Mouse (Mus musculus) hindbrain, embryonic 14.5 days (tissue): ENCODE measurements at regions not wholly inside any gene's neighbourhood (a gene's known extent, or its start where the extent isn't known, plus 50 kb on each side); places are given as distances from the start of the nearest gene placed in this dataset.

Experiments used
- ATAC-seq: fragments of 200-750 bp; cut with Nextera tagmentation; 2 replicates; pipeline ENCODE4 v1.8.0; 2017; ENCODE audit warnings: moderate number of reproducible peaks, mild to moderate bottlenecking, moderate TSS enrichment, moderate library complexity; ENCODE audit not compliant: low FRiP score
- DNase-seq: peaks from one replicate; pipeline ENCODE4 v3.0.0-alpha.2; 2015; ENCODE audit warnings: low spot score
- H3K27ac ChIP-seq: fragments of 300-500 bp; sonication (generic); 2 replicates; pipeline ENCODE4 v1.5.1; 2014; ENCODE audit warnings: mild to moderate bottlenecking, moderate library complexity
- H3K27me3 ChIP-seq: fragments of 300-500 bp; sonication (generic); 2 replicates; pipeline ENCODE4 v1.6.1; 2014; ENCODE audit warnings: mild to moderate bottlenecking, low read length, mixed read lengths; ENCODE audit not compliant: control insufficient read depth, insufficient read depth
- H3K36me3 ChIP-seq: fragments of 300-500 bp; sonication (generic); replicated peaks from 2 replicates; pipeline ENCODE4 v1.6.1; 2014; ENCODE audit not compliant: control insufficient read depth, insufficient read depth
- H3K4me1 ChIP-seq: fragments of 300-500 bp; sonication (generic); replicated peaks from 2 replicates; pipeline ENCODE4 v1.6.1; 2014; ENCODE audit warnings: antibody characterized with exemption, low read length, mixed read lengths; ENCODE audit not compliant: control insufficient read depth, insufficient read depth
- H3K4me2 ChIP-seq: fragments of 300-500 bp; sonication (generic); replicated peaks from 2 replicates; pipeline ENCODE4 v1.6.1; 2014; ENCODE audit warnings: mild to moderate bottlenecking, moderate library complexity
- H3K4me3 ChIP-seq: fragments of 300-500 bp; sonication (generic); replicated peaks from 2 replicates; pipeline ENCODE4 v1.5.1; 2014; ENCODE audit warnings: mild to moderate bottlenecking, low read length
- H3K9ac ChIP-seq: fragments of 300-500 bp; sonication (generic); 2 replicates; pipeline ENCODE4 v1.6.1; 2014
- H3K9me3 ChIP-seq: fragments of 300-500 bp; sonication (generic); 2 replicates; pipeline ENCODE4 v1.6.1; 2016; ENCODE audit warnings: low read length; ENCODE audit not compliant: control insufficient read depth
- WGBS: fragments of 180-500 bp; shearing (Covaris S2); extraction: QIAGEN DNeasy Blood & Tissue Kit; methylation state at CpG from one replicate; pipeline ENCODE4 v1.1.7; 2014; 5-methylcytosine and 5-hydroxymethylcytosine counted together

DNA sequence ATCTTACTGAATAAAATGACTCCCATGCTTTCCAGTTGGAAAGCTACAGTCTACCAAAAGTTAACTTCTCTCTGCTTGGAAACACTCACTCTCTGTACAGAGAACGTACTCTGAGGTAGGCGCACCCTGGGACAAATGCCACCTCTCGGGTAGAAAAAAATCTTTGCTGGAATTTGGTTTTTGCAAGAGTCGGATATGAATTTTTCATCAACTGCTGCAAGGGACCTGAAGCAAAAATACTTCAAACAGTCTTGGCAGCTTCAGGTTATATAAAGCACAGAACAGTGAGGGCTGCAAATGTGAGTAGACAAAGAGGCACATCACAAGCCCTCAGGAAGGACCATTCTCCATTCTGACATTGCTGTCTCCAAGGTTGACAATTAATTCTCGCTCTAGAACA, 535.4 kb upstream of the Fam84a start:
- ATAC-seq (no peak), DNase-seq (no peak)
- H3K9me3 ChIP-seq, result no peaks in the 10 kb centered on the region
- 90% methylated on average over 5 of the region's 5 CpGs for WGBS
- no peak overlapping the region for H3K27ac ChIP-seq
- H3K27me3 ChIP-seq, result no peaks in the 10 kb centered on the region
- no peak overlapping the region for H3K9ac ChIP-seq
- H3K4me2 ChIP-seq, result no peak overlapping the region
- no peaks in the 10 kb centered on the region for H3K36me3 ChIP-seq
- no peak overlapping the region for H3K4me3 ChIP-seq
- no peaks in the 10 kb centered on the region for H3K4me1 ChIP-seq

- no peak overlapping the region for H3K9ac ChIP-seq
- DNase-seq (no peak), ATAC-seq (peak; percentile 68)
- H3K9me3 ChIP-seq, result no peaks in the 10 kb centered on the region
- no peak overlapping the region for H3K4me2 ChIP-seq
- H3K36me3 ChIP-seq, result no peaks in the 10 kb centered on the region
- H3K4me3 ChIP-seq, result no peak overlapping the region
- H3K4me1 ChIP-seq, result no peaks in the 10 kb centered on the region
- no peaks in the 10 kb centered on the region for H3K27me3 ChIP-seq
- 73% methylated on average over 3 of the region's 3 CpGs for WGBS
- H3K27ac ChIP-seq, result no peak overlapping the region
Observed at GRCm38 (mm10) chr12:14676230-14676629, 524.4 kb upstream of the Fam84a start.

GRCm38 (mm10) chr12:14665909-14666308, 514.1 kb upstream of the Fam84a start:
- Histone ChIP-seq H3K9me3 (0 out of 2 replicates have a peak, but pooled peaks cover 4% of the 10 kb centered on the region), H3K9ac (no peak overlapping the region), H3K4me3 (no peak overlapping the region), H3K36me3 (no peaks in the 10 kb centered on the region), H3K27me3 (no peaks in the 10 kb centered on the region), H3K27ac (no peak overlapping the region), H3K4me2 (no peak overlapping the region), H3K4me1 (no peaks in the 10 kb centered on the region)
- WGBS, result 83% methylated on average over 2 of the region's 2 CpGs
- no peak for DNase-seq
- no peak for ATAC-seq
